Mouse (Mus musculus): Measurements from ENCODE around the gene Erbb4. TPM values are rescaled to one million over a fixed set of nuclear protein-coding genes. Genes with fewer than 3 reads are reported as not detected.

The Erbb4 gene
- polyA plus RNA-seq, 1 experiment from 2014 or later: 12.8 TPM

- Histone ChIP-seq H3K4me3 (replicated peaks) (no peak overlapping the region), H3K27me3 (replicated peaks) (no peaks in the 10 kb centered on the region), H3K4me1 (no peaks in the 10 kb centered on the region), H3K36me3 (no peaks in the 10 kb centered on the region), H3K9ac (replicated peaks) (no peak overlapping the region), H3K4me2 (no peak overlapping the region), H3K9me3 (replicated peaks) (no peaks in the 10 kb centered on the region), H3K27ac (replicated peaks) (no peak overlapping the region)
- no peak for ATAC-seq (ENCODE audit: low FRiP score)
Observed at GRCm38 (mm10) chr1:68934804-68935203, 173.1 kb downstream of the Erbb4 start.

DNA sequence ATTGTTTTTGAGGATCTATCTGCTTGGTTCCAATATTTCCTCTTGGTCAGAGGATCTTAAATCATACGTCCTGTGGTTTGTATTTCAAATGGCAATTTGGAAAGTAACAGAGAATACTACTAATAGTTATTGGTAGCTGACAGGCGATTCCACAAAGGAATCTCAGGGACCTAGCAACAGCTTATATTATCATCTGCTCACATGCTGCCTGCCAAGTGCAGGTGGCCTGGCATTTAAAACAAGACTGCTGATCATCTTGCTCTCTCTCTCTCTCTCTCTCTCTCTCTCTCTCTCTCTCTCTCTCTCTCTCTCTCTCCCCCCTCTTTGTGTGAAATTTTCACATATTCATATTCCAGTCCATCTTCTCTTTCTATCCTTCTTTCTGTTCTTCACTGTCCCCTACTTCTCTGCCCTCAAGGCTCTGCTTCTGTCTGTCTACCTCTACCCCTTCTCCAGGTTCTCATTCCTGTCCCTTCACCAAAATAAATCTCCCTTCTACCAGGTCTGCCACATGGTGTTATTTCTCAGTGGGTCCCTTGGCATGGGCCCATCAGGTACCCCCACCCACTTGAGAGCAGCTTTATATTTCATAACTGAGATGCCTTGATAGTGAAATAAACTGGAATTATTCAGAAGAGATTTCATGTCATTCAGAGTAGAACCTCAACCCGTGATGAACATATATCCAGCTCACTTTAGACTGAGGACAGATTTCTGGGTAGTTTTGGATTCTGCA lies 174.4 kb downstream of the Erbb4 start:
- Histone ChIP-seq H3K36me3 (no peaks in the 10 kb centered on the region), H3K9me3 (replicated peaks) (no peaks in the 10 kb centered on the region), H3K9ac (replicated peaks) (no peak overlapping the region), H3K4me2 (no peak overlapping the region), H3K27me3 (replicated peaks) (no peaks in the 10 kb centered on the region), H3K4me1 (no peaks in the 10 kb centered on the region), H3K4me3 (replicated peaks) (no peak overlapping the region), H3K27ac (replicated peaks) (no peak overlapping the region)
- WGBS: 85% methylated on average over 3 of the region's 3 CpGs
- ATAC-seq (ENCODE audit: low FRiP score): no peak

DNA sequence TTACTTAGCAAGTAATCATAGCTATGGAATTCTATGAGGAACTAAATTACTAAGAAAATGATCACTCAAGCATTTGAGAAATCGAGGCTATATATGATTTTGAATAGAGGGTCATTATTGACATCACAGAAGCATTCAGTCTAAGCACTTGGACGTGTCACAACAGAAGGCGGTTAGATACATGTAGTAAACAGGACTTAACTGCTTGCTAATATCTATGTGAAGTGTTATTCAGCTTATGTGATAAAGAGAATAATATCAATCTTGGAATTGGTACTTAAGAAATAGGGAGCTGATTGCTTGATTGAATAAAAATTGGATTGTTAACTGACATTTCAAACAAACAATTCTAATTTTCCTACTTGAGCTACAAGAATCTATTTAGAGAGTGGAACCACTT lies 190.0 kb downstream of the Erbb4 start:
- Histone ChIP-seq H3K9ac (replicated peaks) (no peak overlapping the region), H3K4me3 (replicated peaks) (no peak overlapping the region), H3K4me1 (no peaks in the 10 kb centered on the region), H3K36me3 (no peaks in the 10 kb centered on the region), H3K9me3 (replicated peaks) (no peaks in the 10 kb centered on the region), H3K4me2 (no peak overlapping the region), H3K27ac (replicated peaks) (no peak overlapping the region), H3K27me3 (replicated peaks) (no peaks in the 10 kb centered on the region)
- ATAC-seq (ENCODE audit: low FRiP score): no peak
- WGBS: 70% methylated on average over 3 of the region's 3 CpGs

- Histone ChIP-seq H3K36me3 (no peaks in the 10 kb centered on the region), H3K4me3 (replicated peaks) (no peak overlapping the region), H3K4me1 (no peaks in the 10 kb centered on the region), H3K9ac (replicated peaks) (no peak overlapping the region), H3K4me2 (no peak overlapping the region), H3K27me3 (replicated peaks) (no peaks in the 10 kb centered on the region), H3K9me3 (replicated peaks) (no peaks in the 10 kb centered on the region), H3K27ac (replicated peaks) (no peak overlapping the region)
- ATAC-seq (ENCODE audit: low FRiP score): no peak
- 77% methylated on average over 2 of the region's 2 CpGs for WGBS
Observed at GRCm38 (mm10) chr1:68892041-68892440, 215.8 kb downstream of the Erbb4 start.

GRCm38 (mm10) chr1:68886823-68887222 lies 221.0 kb downstream of the Erbb4 start:
- ATAC-seq (ENCODE audit: low FRiP score): no peak
- WGBS: 30% methylated on average over 3 of the region's 3 CpGs
- H3K9ac ChIP-seq (replicated peaks): no peak overlapping the region

GRCm38 (mm10) chr1:68874954-68875353 lies 232.9 kb downstream of the Erbb4 start:
- Histone ChIP-seq H3K9me3 (replicated peaks) (no peaks in the 10 kb centered on the region), H3K4me3 (replicated peaks) (no peak overlapping the region), H3K4me2 (no peak overlapping the region), H3K36me3 (no peaks in the 10 kb centered on the region), H3K27ac (replicated peaks) (no peak overlapping the region), H3K27me3 (replicated peaks) (no peaks in the 10 kb centered on the region), H3K4me1 (no peaks in the 10 kb centered on the region), H3K9ac (replicated peaks) (no peak overlapping the region)
- 41% methylated on average over 8 of the region's 8 CpGs for WGBS
- ATAC-seq (ENCODE audit: low FRiP score): no peak

More at GRCm38 (mm10) chr1:68886823-68887222, 221.0 kb downstream of the Erbb4 start:
- Histone ChIP-seq H3K36me3 (no peaks in the 10 kb centered on the region), H3K4me1 (0 out of 2 replicates have a peak, but pooled peaks cover 2% of the 10 kb centered on the region), H3K27ac (replicated peaks) (no peak overlapping the region), H3K4me3 (replicated peaks) (no peak overlapping the region), H3K27me3 (replicated peaks) (no peaks in the 10 kb centered on the region), H3K4me2 (no peak overlapping the region), H3K9me3 (replicated peaks) (no peaks in the 10 kb centered on the region)

DNA sequence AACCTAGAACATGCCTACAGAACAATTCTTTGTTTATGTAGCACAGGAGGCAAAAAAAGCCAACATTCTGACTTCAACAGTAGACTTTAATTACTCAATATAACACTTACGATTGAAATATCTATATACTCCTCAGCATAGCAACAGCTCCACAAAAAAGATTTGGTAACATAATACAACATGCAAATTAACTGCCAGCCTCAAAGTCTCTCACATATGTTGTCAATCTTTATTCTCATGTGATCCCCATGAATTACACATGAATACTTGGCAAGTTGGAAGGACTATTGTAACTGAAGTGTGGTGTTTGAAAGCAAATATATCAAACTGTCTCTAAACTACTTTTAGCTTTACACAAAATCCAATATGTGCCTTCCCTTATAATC lies 234.2 kb downstream of the Erbb4 start:
- no peak overlapping the region for H3K4me2 ChIP-seq
- H3K9ac ChIP-seq (replicated peaks): no peak overlapping the region
- H3K4me1 ChIP-seq: no peaks in the 10 kb centered on the region
- H3K27me3 ChIP-seq (replicated peaks): no peaks in the 10 kb centered on the region
- no peak for ATAC-seq (ENCODE audit: low FRiP score)
- 67% methylated on average over 1 of the region's 1 CpGs for WGBS
- no peaks in the 10 kb centered on the region for H3K9me3 ChIP-seq (replicated peaks)
- H3K27ac ChIP-seq (replicated peaks): 0 out of 2 replicates have a peak overlapping the region, but pooled peaks have one; percentile 3
- H3K36me3 ChIP-seq: no peaks in the 10 kb centered on the region
- H3K4me3 ChIP-seq (replicated peaks): no peak overlapping the region

DNA sequence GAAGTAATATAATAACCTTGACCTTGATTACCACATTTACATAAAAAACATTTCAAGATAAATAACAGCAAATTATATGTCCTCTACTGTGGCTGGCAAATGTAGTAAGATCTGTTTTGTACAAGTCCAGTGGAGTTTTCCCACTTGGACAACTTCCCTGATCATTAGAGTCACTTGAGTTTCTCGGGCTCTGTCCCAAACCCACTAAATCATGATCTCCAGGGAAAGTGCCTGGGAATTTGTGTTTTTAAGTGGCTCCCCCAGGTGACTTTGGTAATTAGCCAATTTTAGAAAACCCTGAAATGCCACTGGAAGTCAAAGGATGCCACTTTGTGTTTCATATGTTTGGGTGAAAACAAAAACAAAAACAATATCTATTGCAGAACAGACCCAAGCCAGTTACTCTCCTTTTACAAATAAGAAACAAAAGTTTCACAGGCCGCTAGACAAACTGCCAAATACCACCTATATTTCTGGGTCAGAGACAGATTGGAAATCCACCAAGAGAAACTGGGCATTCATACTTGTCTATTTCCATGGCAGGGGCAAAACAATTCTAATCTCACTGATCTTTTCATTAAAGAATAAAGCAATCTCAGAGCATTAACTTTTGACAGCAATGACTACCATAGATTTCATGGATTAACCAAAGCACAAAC lies 234.8 kb downstream of the Erbb4 start:
- Histone ChIP-seq H3K9me3 (replicated peaks) (no peaks in the 10 kb centered on the region), H3K27ac (replicated peaks) (0 out of 2 replicates have a peak overlapping the region, but pooled peaks have one; percentile 3), H3K4me1 (no peaks in the 10 kb centered on the region), H3K27me3 (replicated peaks) (no peaks in the 10 kb centered on the region), H3K9ac (replicated peaks) (no peak overlapping the region), H3K4me2 (no peak overlapping the region), H3K4me3 (replicated peaks) (no peak overlapping the region), H3K36me3 (no peaks in the 10 kb centered on the region)
- 37% methylated on average over 2 of the region's 2 CpGs for WGBS
- ATAC-seq (ENCODE audit: low FRiP score): no peak

DNA sequence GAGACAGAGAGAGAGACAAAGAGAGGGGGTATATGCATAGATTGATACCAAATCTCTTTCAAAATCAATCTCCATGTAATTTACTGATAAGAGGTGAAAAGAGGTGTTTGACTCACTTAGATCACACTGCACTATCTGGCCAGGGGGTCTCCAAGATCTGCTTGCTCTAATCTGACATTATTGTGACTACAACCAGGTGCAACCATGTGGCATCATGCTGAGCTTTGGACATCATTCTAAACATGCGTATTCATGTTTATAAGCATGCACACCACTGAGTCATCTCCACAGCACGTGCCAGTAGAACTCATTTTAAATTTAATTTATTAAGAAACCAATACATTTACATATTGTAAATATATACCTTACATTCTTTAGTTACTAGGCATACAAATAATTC lies 247.5 kb downstream of the Erbb4 start:
- H3K27ac ChIP-seq (replicated peaks): no peak overlapping the region
- H3K4me3 ChIP-seq (replicated peaks): no peak overlapping the region
- no peak for ATAC-seq (ENCODE audit: low FRiP score)
- WGBS: 60% methylated on average over 2 of the region's 2 CpGs
- 0 out of 2 replicates have a peak, but pooled peaks cover 3% of the 10 kb centered on the region for H3K4me1 ChIP-seq
- no peaks in the 10 kb centered on the region for H3K9me3 ChIP-seq (replicated peaks)
- no peaks in the 10 kb centered on the region for H3K36me3 ChIP-seq
- H3K4me2 ChIP-seq: no peak overlapping the region
- no peak overlapping the region for H3K9ac ChIP-seq (replicated peaks)
- no peaks in the 10 kb centered on the region for H3K27me3 ChIP-seq (replicated peaks)

- Histone ChIP-seq H3K27me3 (replicated peaks) (no peaks in the 10 kb centered on the region), H3K36me3 (no peaks in the 10 kb centered on the region), H3K4me1 (0 out of 2 replicates have a peak, but pooled peaks cover 3% of the 10 kb centered on the region), H3K9ac (replicated peaks) (no peak overlapping the region), H3K27ac (replicated peaks) (no peak overlapping the region), H3K4me3 (replicated peaks) (no peak overlapping the region), H3K4me2 (no peak overlapping the region), H3K9me3 (replicated peaks) (no peaks in the 10 kb centered on the region)
- 60% methylated on average over 4 of the region's 4 CpGs for WGBS
- ATAC-seq (ENCODE audit: low FRiP score): no peak
Observed at GRCm38 (mm10) chr1:68859480-68859879, 248.4 kb downstream of the Erbb4 start.

DNA sequence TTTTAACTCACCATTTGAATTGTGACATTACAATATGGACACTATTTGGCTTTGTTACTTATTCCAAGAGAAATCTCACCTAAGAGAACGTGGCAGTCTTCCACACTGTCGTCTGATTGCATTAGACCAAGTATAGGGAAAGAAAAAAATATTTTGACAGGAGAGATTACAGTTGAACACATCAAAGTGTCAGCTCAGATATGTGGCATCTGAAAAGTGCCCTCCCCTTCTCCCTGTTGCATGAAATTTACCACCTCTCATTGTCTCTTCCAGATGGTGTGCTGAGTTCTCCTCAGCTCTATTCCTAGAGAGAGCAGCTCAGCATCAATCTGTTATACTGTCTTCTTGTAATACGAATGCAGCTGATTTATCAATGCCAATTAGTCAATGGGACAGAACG lies 268.5 kb downstream of the Erbb4 start:
- 48% methylated on average over 4 of the region's 4 CpGs for WGBS

DNA sequence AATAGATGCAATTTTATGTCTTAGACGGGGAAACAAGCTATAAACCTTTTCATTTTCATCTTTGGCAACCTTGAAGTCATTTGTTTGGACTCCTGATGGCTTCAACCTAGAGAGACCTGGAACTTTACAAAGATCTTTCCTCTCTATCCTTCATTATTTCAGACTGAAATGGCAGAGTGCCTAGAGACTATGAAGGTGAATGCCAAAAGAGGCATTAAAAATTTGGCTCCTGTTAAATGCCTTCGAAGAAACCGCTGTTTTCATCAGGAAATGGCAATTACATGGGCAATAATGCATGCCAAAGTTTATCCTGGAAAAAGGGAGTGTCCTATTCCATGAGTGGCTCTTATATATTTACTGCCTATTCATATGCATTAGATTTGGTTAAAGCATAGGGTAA lies 273.2 kb downstream of the Erbb4 start:
- H3K27me3 ChIP-seq (replicated peaks): no peaks in the 10 kb centered on the region
- H3K4me2 ChIP-seq: no peak overlapping the region
- H3K36me3 ChIP-seq: no peaks in the 10 kb centered on the region
- no peak overlapping the region for H3K27ac ChIP-seq (replicated peaks)
- no peaks in the 10 kb centered on the region for H3K4me1 ChIP-seq
- H3K9me3 ChIP-seq (replicated peaks): no peaks in the 10 kb centered on the region
- no peak for ATAC-seq (ENCODE audit: low FRiP score)
- 53% methylated on average over 3 of the region's 3 CpGs for WGBS
- H3K9ac ChIP-seq (replicated peaks): no peak overlapping the region
- no peak overlapping the region for H3K4me3 ChIP-seq (replicated peaks)

More for the DNA sequence above, 268.5 kb downstream of the Erbb4 start:
- H3K9me3 ChIP-seq (replicated peaks): no peaks in the 10 kb centered on the region
- no peaks in the 10 kb centered on the region for H3K4me1 ChIP-seq
- ATAC-seq (ENCODE audit: low FRiP score): no peak
- H3K27ac ChIP-seq (replicated peaks): no peak overlapping the region
- no peak overlapping the region for H3K4me2 ChIP-seq
- H3K9ac ChIP-seq (replicated peaks): no peak overlapping the region
- no peak overlapping the region for H3K4me3 ChIP-seq (replicated peaks)
- H3K27me3 ChIP-seq (replicated peaks): no peaks in the 10 kb centered on the region
- H3K36me3 ChIP-seq: no peaks in the 10 kb centered on the region

All from neural tube, embryonic 15.5 days (tissue).